Mouse (Mus musculus): ENCODE measurements around the gene Hist1h3a. TPM values are rescaled to one million over a fixed set of nuclear protein-coding genes. Genes with fewer than 3 reads are reported as not detected.

Hist1h3a gene
- polyA plus RNA-seq, 1 experiment, result 4.0 TPM

DNA sequence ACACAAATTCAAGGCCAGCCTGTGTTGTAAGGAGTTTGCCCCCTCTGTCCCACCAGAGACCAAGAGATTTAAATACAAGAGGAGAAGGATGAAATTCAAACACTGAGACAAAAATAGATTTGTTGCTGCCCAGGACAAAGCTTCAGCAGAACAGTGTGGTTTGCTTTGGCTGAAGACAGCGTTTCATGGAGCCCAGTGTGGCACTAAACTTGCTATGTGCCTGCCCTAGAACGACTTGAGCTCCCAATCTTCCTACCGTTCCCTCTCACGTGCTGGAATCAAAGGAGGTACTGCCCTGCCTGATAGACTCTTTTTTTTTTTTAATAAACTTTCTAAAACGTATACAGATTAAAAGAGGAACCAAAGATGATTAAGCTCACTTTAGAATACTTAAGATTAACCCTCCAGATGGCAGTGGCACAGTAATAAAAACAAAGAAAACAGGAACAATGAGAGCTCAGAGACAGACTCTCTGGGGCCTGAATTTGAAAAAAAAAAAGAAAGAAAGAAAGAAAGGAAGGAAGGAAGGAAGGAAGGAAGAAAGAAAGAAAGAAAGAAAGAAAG lies 6.7 kb upstream of the Hist1h3a start:
- TF ChIP-seq GATA1 (IDR thresholded peaks at IDR 0.05; ENCODE audit: low read length) (no peak), TAL1 (IDR thresholded peaks at IDR 0.05; ENCODE audit: low read length) (no peak)
- peaks cover 5% of the 10 kb centered on the region; the same call in 1 of the 2 replicates for H3K36me3 ChIP-seq (ENCODE audit: control insufficient read depth)
- H3K27me3 ChIP-seq (ENCODE audit: control insufficient read depth), result no peaks in the 10 kb centered on the region
- no peak overlapping the region for H3K4me3 ChIP-seq (replicated peaks)
- no peaks in the 10 kb centered on the region for H3K9me3 ChIP-seq (ENCODE audit: control insufficient read depth, low read length)
- H3K4me1 ChIP-seq (ENCODE audit: control insufficient read depth), result peaks cover 82% of the 10 kb centered on the region

DNA sequence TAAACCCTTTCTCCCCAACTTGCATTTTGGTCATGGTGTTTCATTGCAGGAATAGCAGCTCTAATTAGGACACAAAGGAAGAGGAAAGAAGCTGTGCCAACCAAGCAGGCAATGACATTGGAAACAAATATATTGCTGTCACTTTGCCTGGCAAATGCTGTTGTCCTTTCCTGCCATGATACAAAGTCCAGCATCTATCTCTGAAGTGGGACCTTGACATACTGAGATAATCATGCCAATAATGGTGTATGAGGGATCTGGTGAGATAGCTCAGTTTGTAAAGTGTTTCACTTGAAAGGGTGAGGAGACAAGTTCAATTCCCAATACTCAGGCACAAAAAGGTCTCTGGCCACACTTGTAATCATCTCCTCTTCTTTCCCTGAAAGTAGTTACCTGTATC lies 4.6 kb upstream of the Hist1h3a start:
- TF ChIP-seq GATA1 (IDR thresholded peaks at IDR 0.05; ENCODE audit: low read length), result no peak
- TF ChIP-seq TAL1 (IDR thresholded peaks at IDR 0.05; ENCODE audit: low read length), result no peak
- Histone ChIP-seq H3K9me3 (ENCODE audit: control insufficient read depth, low read length) (no peaks in the 10 kb centered on the region), H3K4me3 (replicated peaks) (peak overlapping the region; percentile 20), H3K4me1 (ENCODE audit: control insufficient read depth) (peaks cover 79% of the 10 kb centered on the region), H3K36me3 (ENCODE audit: control insufficient read depth) (peaks cover 5% of the 10 kb centered on the region; the same call in 1 of the 2 replicates), H3K27me3 (ENCODE audit: control insufficient read depth) (no peaks in the 10 kb centered on the region)

DNA sequence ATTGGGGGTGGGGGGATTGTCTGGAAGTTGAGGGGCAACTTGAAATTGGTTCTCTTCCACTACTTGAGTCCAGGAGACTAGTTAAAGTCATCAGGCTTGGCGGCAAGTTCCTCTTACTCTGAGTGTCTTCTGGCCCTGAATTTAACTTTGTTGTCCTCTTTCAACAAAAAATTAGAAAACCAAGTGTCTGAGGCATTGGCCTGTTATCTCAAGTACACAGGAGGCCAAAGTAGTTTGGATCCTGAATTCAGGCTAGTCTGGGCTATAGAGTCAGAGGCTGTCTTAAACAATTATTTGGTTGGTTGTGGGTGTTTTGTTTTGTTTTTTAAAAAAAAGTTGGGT lies 3.0 kb upstream of the Hist1h3a start:
- Histone ChIP-seq H3K9me3 (ENCODE audit: control insufficient read depth, low read length) (no peaks in the 10 kb centered on the region), H3K4me3 (replicated peaks) (peak overlapping the region; percentile 80), H3K4me1 (ENCODE audit: control insufficient read depth) (peaks cover 81% of the 10 kb centered on the region), H3K36me3 (ENCODE audit: control insufficient read depth) (peaks cover 5% of the 10 kb centered on the region; the same call in 1 of the 2 replicates), H3K27me3 (ENCODE audit: control insufficient read depth) (no peaks in the 10 kb centered on the region)
- TF ChIP-seq TAL1 (IDR thresholded peaks at IDR 0.05; ENCODE audit: low read length), result peak; percentile 19; the same call in 1 of the 3 replicates
- no peak for TF ChIP-seq GATA1 (IDR thresholded peaks at IDR 0.05; ENCODE audit: low read length)

DNA sequence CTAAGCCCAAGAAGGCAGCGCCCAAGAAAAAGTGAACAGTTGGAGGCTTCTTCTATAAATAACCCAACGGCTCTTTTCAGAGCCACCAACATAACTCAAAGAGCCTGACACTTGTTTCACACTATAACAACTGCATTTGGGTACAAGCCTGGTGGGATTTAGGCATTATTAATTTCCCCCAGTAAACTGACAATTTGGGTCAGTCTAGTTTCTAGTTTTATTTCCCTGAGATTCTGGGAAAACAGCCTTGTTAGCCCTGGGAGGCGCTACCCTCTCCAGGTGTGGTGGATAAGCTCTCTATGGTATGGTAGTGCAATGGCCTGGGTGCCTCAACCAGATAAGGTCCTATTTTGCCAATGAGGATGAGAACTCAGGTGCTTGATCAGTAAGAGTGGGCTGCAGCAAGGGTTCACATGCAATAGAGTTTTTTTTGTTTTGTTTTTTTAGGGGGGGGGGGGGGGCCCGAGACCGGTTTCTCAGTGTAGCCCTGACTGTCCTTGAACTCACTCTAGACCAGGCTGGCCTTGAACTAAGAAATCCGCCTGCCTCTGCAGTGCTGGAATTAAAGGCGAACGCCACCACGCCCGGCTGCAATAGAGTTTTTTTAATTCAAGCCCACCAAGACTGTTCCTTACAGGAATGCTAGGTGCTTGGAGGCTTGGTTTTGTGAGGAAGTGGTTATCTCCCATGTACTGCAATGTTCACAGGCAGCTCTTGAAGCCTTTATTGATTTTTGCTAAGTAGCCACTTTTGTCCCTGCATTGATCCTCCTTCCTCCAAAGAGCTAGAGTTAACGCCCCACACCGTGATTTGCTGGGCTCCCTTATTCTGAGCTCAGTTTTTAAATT lies 2.4 kb upstream of the Hist1h3a start:
- Histone ChIP-seq H3K4me1 (ENCODE audit: control insufficient read depth) (peaks cover 81% of the 10 kb centered on the region), H3K27me3 (ENCODE audit: control insufficient read depth) (no peaks in the 10 kb centered on the region), H3K36me3 (ENCODE audit: control insufficient read depth) (peaks cover 5% of the 10 kb centered on the region; the same call in 1 of the 2 replicates), H3K4me3 (replicated peaks) (peak overlapping the region; percentile 80), H3K9me3 (ENCODE audit: control insufficient read depth, low read length) (no peaks in the 10 kb centered on the region)
- TF ChIP-seq TAL1 (IDR thresholded peaks at IDR 0.05; ENCODE audit: low read length) (peak; percentile 55), GATA1 (IDR thresholded peaks at IDR 0.05; ENCODE audit: low read length) (no peak; the same call in 1 of the 2 replicates)

DNA sequence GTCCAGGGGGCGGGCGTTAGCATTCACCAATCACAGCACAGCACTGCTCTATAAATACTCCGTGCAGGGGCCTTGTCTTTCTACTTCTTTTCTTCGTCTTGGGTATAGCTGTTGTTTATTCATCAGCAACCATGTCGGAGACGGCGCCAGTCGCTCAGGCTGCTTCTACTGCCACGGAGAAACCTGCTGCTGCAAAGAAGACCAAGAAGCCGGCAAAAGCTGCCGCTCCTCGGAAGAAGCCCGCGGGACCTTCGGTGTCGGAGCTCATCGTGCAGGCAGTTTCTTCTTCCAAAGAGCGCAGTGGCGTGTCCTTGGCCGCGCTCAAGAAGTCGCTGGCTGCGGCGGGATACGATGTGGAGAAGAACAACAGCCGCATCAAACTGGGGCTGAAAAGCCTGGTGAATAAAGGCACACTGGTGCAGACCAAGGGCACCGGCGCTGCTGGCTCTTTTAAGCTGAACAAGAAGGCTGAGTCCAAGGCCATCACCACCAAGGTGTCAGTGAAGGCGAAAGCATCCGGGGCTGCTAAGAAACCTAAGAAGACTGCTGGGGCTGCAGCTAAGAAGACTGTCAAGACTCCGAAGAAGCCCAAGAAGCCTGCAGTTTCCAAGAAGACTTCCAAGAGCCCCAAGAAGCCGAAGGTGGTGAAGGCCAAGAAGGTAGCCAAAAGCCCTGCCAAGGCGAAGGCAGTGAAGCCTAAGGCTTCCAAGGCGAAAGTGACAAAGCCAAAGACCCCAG lies 1.6 kb upstream of the Hist1h3a start, which contains the start of gene Hist1h1a:
Hist1h1a (plus strand) TSS at position 81 of the 738 bp plus-strand sequence.
- Histone ChIP-seq H3K36me3 (ENCODE audit: control insufficient read depth) (peaks cover 7% of the 10 kb centered on the region; the same call in 1 of the 2 replicates), H3K4me1 (ENCODE audit: control insufficient read depth) (peaks cover 84% of the 10 kb centered on the region), H3K27me3 (ENCODE audit: control insufficient read depth) (no peaks in the 10 kb centered on the region), H3K9me3 (ENCODE audit: control insufficient read depth, low read length) (no peaks in the 10 kb centered on the region), H3K4me3 (replicated peaks) (peak within 1 kb of the TSS; percentile 80)
- no peak for TF ChIP-seq GATA1 (IDR thresholded peaks at IDR 0.05; ENCODE audit: low read length)

DNA sequence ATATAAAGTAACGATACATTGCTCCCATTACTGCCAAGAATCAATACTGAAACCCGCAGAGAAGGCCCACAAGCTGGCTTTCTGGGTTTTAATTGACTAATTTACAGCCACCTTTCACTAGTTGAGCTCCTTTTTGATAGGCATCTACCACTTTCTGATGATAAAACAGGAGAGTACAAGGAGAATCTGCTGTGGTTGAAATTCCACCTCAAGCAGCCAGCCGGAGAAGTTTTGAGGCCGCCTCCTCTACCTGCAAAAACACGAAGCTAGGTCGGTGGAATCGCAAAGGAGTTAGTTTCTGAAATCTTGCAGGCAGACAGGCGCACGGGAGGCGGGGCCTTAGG lies 1.0 kb upstream of the Hist1h3a start:
- peak overlapping the region; percentile 80 for H3K4me3 ChIP-seq (replicated peaks)
- H3K4me1 ChIP-seq (ENCODE audit: control insufficient read depth), result peaks cover 84% of the 10 kb centered on the region
- TF ChIP-seq TAL1 (IDR thresholded peaks at IDR 0.05; ENCODE audit: low read length) (no peak), GATA1 (IDR thresholded peaks at IDR 0.05; ENCODE audit: low read length) (no peak)
- no peaks in the 10 kb centered on the region for H3K9me3 ChIP-seq (ENCODE audit: control insufficient read depth, low read length)
- H3K27me3 ChIP-seq (ENCODE audit: control insufficient read depth), result no peaks in the 10 kb centered on the region
- H3K36me3 ChIP-seq (ENCODE audit: control insufficient read depth), result peaks cover 7% of the 10 kb centered on the region; the same call in 1 of the 2 replicates

DNA sequence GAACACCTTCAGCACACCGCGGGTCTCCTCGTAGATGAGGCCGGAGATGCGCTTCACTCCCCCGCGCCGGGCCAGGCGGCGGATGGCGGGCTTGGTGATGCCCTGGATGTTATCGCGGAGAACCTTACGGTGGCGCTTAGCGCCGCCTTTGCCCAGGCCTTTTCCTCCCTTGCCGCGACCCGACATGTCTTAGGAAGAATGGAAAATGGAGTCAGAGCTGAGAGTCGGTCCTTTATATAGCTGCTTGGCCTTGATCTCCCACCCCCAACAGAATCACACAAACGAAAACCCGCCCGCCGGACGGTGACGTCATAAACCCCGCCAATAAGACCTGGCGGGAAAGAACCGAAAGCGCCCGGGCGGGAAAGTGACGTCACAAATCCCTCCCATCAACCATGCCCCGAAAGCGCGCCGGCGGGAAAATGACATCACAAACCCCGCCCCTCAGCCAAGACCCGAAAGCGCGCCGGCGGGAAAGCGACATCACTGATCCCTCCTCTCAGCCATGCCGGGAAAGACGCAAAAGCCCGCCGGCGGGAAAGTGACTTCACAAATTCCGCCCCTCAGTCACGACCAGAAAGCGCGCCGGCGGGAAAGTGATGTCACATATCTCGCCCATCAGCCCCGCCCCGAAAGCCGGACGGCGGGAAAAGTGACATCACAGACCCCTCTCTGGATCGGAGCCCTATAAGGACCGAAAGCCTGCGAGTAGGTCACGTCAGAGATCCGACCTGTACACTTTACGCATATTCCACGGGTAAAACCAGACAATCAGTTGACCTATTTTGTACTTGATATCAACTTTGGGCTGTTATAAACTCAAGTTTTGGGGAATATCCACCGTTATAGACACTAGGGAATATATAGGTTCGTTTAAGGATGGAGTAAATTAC lies 968 bp downstream of the Hist1h3a start, which contains the start of gene Hist1h4a:
Hist1h4a (minus strand) TSS at position 259 of the 893 bp plus-strand sequence.
- no peak for TF ChIP-seq TAL1 (IDR thresholded peaks at IDR 0.05; ENCODE audit: low read length)
- TF ChIP-seq GATA1 (IDR thresholded peaks at IDR 0.05; ENCODE audit: low read length), result peak; percentile 81
- no peaks in the 10 kb centered on the region for H3K27me3 ChIP-seq (ENCODE audit: control insufficient read depth)
- peaks cover 85% of the 10 kb centered on the region for H3K4me1 ChIP-seq (ENCODE audit: control insufficient read depth)
- H3K4me3 ChIP-seq (replicated peaks), result peak within 1 kb of the TSS; percentile 67
- H3K9me3 ChIP-seq (ENCODE audit: control insufficient read depth, low read length), result no peaks in the 10 kb centered on the region
- peaks cover 2% of the 10 kb centered on the region; the same call in 1 of the 2 replicates for H3K36me3 ChIP-seq (ENCODE audit: control insufficient read depth)

DNA sequence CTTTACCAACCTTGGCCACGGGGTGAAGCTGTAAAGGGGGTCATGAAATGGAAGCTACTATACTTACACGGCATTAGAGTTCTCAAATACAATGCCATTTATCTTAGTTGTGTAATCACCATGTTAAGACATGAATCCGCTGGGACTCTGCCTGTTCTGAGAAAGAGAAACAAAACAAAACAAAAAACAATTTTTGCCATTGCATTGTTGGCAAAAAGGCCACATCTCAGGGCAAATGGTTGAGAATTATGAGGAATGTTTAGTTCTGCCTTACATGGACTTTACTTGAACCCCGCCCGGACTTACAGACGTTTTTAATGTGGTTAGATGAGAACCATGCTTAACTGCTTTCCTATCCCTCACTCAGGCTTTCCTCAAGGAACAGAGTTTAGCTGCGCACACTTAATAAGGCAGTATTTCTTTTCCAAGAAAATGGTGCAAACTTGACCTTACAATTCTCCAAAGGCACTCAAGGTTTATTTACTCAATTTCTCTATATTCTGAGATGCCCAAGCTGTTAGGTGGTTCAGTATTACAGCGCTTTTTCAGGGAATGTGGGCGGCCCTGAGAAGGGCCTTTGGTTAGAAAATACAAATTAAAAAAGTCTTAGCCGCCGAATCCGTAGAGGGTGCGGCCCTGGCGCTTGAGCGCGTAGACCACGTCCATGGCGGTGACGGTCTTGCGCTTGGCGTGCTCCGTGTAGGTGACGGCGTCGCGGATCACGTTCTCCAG lies 1.8 kb downstream of the Hist1h3a start:
- Histone ChIP-seq H3K9me3 (ENCODE audit: control insufficient read depth, low read length) (no peaks in the 10 kb centered on the region), H3K36me3 (ENCODE audit: control insufficient read depth) (peaks cover 2% of the 10 kb centered on the region; the same call in 1 of the 2 replicates), H3K27me3 (ENCODE audit: control insufficient read depth) (no peaks in the 10 kb centered on the region), H3K4me3 (replicated peaks) (peak overlapping the region; percentile 64), H3K4me1 (ENCODE audit: control insufficient read depth) (peaks cover 87% of the 10 kb centered on the region)
- no peak for TF ChIP-seq GATA1 (IDR thresholded peaks at IDR 0.05; ENCODE audit: low read length)
- no peak for TF ChIP-seq TAL1 (IDR thresholded peaks at IDR 0.05; ENCODE audit: low read length)

Data from erythroblast, embryonic 14.5 days (primary cell).